Mouse (Mus musculus) monocyte, adult 2 months (primary cell): ENCODE measurements at regions not wholly inside any gene's neighbourhood (a gene's known extent, or its start where the extent isn't known, plus 50 kb on each side); places are given as distances from the start of the nearest gene placed in this dataset.
"Not testable (repeated sequence)": the region's sequence is repeated elsewhere in the genome, so short reads cannot be mapped to it uniquely, and the experiment has no call there.

Experiments
- DNase-seq, 2 experiments: peaks; one replicate each; pipeline ENCODE4 v3.0.0; 2022; ENCODE audit warnings: low spot score in 2 of 2, low read depth in 1 of 2

- no peak for DNase-seq
These were observed 257.2 kb upstream of the Klf6 start for GRCm38 (mm10) chr13:5603905-5604596.

DNA sequence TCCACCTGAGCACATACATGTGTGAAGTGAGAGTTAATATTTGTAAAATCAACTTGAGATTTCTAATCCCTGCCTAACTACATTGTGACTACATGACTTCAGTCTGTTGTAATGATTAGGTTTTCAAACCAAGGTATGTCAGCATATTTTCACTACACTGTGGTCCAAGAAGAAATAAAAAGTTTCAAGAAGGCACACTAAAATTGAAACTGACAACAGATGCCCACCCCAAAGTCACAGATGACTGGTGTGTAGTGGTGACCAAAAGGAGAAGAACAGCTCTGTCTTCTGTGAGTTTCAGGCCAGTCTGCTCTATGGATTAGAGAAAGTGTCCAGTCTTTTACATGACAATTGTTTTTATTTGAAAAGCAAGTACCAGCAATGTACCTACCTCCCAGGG, 255.9 kb upstream of the Klf6 start:
- no peak for DNase-seq

GRCm38 (mm10) chr13:5607462-5607861, 253.8 kb upstream of the Klf6 start:
- DNase-seq = no peak

GRCm38 (mm10) chr13:5614186-5614737, 247.0 kb upstream of the Klf6 start:
- DNase-seq = no peak

GRCm38 (mm10) chr13:5614833-5615232, 246.4 kb upstream of the Klf6 start:
- peak in 1 of 2 experiments; percentile 9 for DNase-seq

- DNase-seq = no peak
These were observed 246.0 kb upstream of the Klf6 start for GRCm38 (mm10) chr13:5615327-5615726.

- no peak for DNase-seq
These were observed 233.2 kb upstream of the Klf6 start for GRCm38 (mm10) chr13:5628124-5628523.

DNA sequence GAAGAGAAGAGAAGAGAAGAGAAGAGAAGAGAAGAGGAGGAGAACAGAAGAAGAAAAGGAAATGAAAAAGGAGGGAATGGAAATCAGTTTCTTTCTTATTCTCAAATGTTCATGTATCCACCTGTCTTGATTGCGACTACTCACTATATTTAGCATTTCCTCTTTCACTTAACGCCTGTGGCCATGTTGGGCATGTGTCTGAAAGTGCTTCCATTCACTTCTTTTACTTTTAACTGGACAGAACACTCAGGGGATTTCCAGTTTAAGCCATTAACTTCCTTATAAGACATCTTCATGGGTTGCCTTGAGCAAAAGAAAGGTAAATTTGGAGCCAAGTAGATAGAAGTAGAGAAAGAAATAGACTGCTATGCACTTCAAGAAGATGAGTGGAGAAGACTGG, 226.3 kb upstream of the Klf6 start:
- no peak for DNase-seq

DNA sequence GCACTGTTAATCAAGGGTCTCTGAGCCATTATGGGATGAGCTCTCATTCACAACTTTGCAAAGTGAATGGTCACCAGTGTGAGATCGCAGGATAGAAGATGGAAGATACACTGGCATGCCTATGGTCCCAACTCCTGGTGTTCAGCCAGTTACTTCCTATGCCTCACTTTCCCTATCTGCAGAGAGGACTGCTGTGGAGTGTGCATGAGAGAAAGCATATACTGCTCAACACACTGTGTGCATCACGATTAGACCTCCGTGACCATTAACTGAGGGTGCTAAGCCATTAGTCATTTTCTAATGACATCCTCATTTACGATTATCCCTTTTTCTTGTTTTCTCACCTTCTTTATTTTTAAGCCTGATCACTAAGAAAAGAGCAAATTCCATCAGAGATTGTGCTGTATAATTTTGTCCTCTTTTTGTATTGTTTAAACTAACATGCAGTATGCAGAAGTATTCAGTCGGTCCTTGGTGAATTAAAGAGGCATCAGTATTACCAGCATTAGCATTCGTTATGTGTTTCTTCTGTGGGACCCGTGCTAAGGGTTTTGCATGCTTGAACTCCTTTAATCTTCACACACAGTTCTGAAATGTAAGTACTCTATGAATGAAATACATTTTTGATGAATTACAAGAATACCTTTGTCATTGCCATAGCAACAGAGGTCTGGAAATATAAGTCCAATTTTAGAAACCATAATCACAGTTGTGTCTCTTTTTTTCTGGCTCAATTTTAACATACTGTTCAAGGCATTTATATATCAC, 219.4 kb upstream of the Klf6 start:
- DNase-seq = no peak

GRCm38 (mm10) chr13:5648276-5648675, 213.0 kb upstream of the Klf6 start:
- no peak for DNase-seq

DNA sequence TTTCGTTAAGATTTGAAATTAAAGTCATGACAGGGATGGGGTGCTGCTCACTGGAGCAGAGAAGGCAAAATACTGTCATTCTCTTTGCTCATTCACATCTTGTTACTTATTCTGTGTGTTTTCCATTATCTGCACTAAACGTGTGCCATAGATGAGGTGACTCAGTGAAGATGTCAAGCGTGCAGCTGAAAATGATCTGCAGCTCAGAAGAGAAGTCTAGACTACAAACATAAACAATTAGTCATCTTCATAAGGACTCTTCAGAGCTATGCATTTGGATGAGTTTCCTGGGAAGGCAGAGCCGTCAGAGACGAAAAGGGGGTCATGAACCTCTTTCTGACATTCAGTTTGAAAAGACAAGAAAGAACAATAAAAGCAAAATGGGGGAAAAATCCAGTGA, 203.7 kb upstream of the Klf6 start:
- DNase-seq = no peak

DNA sequence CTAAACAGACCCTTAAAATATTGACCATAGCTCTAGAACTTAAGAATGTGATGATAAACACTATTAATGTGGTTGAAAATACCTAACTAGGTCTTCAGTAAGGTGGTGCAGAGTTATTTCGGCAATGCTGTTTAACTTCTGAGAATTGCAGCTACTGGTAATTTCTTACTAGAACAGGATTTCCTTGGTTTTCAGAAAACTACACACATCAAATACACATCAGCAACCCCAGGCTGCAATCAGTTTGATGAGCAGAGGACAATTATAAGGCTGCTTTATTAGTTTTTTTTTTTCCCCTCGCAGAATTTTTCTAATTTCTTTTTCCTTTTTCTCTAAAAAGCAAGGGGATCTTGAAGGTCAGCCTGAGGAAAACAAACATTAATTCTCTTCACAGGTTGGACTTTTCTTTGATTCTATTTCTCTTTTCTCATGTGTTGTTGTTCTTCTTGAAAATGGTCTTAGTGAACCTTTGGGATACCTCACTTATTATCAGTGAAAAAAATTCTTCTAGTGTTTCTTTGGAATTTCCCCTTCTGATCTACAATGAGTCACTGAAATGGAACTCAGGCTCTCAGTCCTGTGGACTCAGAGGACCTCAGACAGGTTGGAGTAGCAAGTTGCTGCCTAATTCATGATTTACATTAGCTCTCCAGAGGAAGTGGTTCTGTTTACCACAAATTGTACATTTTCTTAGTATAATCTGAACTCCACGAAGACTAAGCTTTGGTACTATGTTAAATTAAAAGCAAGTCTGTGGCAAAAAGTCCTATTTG, 194.9 kb upstream of the Klf6 start:
- DNase-seq = no peak

DNA sequence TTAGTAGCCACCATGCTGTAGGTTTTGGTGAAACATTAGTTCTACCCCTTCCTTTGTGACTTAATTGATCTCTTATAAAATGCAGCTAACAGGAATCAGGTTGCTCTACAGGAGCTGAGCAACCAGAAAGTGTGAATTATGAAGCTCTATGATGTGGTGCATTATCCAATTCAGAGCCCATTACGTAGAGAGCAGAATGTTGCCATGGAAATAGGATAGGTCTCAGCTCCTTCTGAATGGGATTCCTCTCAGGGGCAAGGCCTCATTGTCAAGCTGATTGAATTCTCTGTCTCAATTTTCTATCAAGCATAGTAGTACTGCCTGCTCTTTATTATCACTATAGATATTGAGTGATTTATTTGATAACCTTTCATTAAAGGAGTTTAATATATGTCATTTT, 185.6 kb upstream of the Klf6 start:
- no peak for DNase-seq

- no peak for DNase-seq
These were observed 171.2 kb upstream of the Klf6 start for GRCm38 (mm10) chr13:5690124-5690523.

DNA sequence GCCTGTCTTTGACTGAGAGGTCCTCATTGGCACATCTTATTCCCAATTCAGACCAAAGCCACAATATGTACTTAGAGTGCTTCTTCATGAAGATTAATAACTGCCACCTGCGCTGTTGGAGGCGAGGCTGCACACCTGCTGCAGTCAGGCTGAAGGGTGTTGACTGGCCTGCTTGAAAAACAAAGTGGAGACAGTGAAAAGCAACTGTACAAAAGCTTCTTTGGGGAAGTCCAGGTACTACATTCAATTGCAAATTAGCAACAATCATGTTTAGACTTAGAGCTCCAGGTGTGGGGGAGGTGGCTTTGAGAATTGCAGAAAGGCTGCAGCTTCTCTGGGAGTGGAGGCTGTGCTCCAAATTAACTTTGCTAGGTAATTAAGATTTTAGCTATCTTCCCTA, 170.6 kb upstream of the Klf6 start:
- not testable (repeated sequence) for DNase-seq

DNA sequence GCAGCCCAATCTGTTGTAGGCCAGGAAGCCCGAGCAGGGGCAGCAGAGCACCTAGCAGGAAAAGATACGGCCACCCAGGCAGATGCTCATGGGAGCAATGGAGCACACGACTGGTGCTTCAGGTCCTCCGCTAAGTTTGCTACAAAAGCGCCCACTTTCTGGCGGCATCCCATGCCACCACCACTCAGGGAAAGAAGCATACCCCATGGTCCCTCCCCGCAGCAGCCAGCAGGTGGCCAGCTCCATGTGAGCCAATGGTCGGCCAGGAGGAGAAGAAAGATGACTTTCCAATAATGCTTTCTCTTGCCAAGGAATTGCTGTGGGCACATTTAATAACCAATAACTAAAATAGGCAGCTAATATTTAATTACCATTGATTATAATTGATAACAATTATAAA, 166.7 kb upstream of the Klf6 start:
- no peak for DNase-seq

DNA sequence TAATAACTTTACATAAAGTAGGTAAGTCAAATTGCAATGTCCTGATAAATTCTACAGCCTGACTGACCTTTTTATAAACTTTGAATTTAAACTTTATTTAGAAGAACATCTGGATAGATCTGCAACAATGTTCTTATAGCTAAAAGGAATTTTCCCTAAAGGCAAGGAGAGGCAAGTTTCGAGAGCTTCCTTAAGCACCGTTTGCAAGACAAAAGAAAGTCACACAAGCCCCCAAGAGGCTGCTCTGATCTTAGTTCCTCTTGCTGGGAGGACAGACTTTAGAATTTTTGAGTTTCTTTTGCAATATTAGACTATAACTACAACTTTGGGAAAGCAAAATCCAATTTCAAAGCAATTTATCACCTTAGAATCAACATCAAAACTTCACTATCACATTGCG, 165.7 kb upstream of the Klf6 start:
- DNase-seq = not testable (repeated sequence)

GRCm38 (mm10) chr13:5696377-5696776, 164.9 kb upstream of the Klf6 start:
- no peak for DNase-seq

DNA sequence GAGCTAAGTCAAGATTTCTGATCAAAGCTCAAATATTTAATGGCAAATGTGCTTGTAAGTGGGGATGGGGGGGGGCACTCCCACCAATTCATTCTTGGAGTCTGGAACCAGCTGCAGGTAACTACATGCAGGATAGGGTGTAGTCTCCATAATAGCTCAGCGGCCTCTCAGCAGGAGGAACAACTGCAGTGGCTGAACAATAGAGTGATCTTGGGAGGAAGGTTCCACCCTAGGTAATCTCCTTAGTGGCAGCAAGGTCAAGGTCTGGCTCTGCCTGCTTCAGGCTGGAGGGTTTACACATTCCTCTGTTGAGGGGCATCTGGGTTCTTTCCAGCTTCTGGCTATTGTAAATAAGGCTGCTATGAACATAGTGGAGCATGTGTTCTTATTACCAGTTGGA, 164.0 kb upstream of the Klf6 start:
- not testable (repeated sequence) for DNase-seq

GRCm38 (mm10) chr13:5702071-5702470, 159.2 kb upstream of the Klf6 start:
- no peak for DNase-seq

- no peak for DNase-seq
These were observed 156.3 kb upstream of the Klf6 start for GRCm38 (mm10) chr13:5704991-5705390.

- no peak for DNase-seq
These were observed 149.6 kb upstream of the Klf6 start for GRCm38 (mm10) chr13:5711646-5712045.
